Mouse (Mus musculus): Measurements from ENCODE around the gene Eid1. TPM values are rescaled to one million over a fixed set of nuclear protein-coding genes. Genes with fewer than 3 reads are reported as not detected.

Gene Eid1
- polyA plus RNA-seq, 1 experiment from 2014 or later, result 91.8 TPM

- Histone ChIP-seq H3K9me3 (ENCODE audit: low read length) (no peaks in the 10 kb centered on the region), H3K4me3 (ENCODE audit: low read length) (no peak overlapping the region), H3K4me1 (ENCODE audit: insufficient read depth, low read length) (no peaks in the 10 kb centered on the region), H3K36me3 (ENCODE audit: insufficient read depth, low read length) (no peaks in the 10 kb centered on the region), H3K4me2 (replicated peaks; ENCODE audit: low read depth, low read length) (no peak overlapping the region), H3K27me3 (ENCODE audit: insufficient read depth, low read length) (no peaks in the 10 kb centered on the region), H3K9ac (replicated peaks; ENCODE audit: low read length) (no peak overlapping the region), H3K27ac (ENCODE audit: low read length) (no peak overlapping the region)
- ATAC-seq (ENCODE audit: low FRiP score, low TSS enrichment), result no peak
- 81% methylated on average over 4 of the region's 4 CpGs for WGBS
These were observed 6.2 kb upstream of the Eid1 start for GRCm38 (mm10) chr2:125666668-125667067.

GRCm38 (mm10) chr2:125667184-125667583, 5.7 kb upstream of the Eid1 start:
- H3K27ac ChIP-seq (ENCODE audit: low read length), result no peak overlapping the region
- H3K36me3 ChIP-seq (ENCODE audit: insufficient read depth, low read length), result no peaks in the 10 kb centered on the region
- WGBS, result 56% methylated on average over 5 of the region's 5 CpGs
- ATAC-seq (ENCODE audit: low FRiP score, low TSS enrichment), result no peak
- no peaks in the 10 kb centered on the region for H3K9me3 ChIP-seq (ENCODE audit: low read length)
- H3K27me3 ChIP-seq (ENCODE audit: insufficient read depth, low read length), result no peaks in the 10 kb centered on the region
- H3K4me1 ChIP-seq (ENCODE audit: insufficient read depth, low read length), result no peaks in the 10 kb centered on the region
- H3K9ac ChIP-seq (replicated peaks; ENCODE audit: low read length), result no peak overlapping the region
- no peak overlapping the region for H3K4me3 ChIP-seq (ENCODE audit: low read length)
- no peak overlapping the region for H3K4me2 ChIP-seq (replicated peaks; ENCODE audit: low read depth, low read length)

GRCm38 (mm10) chr2:125667721-125668120, 5.2 kb upstream of the Eid1 start:
- Histone ChIP-seq H3K27ac (ENCODE audit: low read length) (no peak overlapping the region), H3K36me3 (ENCODE audit: insufficient read depth, low read length) (no peaks in the 10 kb centered on the region), H3K9ac (replicated peaks; ENCODE audit: low read length) (no peak overlapping the region), H3K4me3 (ENCODE audit: low read length) (no peak overlapping the region), H3K27me3 (ENCODE audit: insufficient read depth, low read length) (no peaks in the 10 kb centered on the region), H3K9me3 (ENCODE audit: low read length) (no peaks in the 10 kb centered on the region), H3K4me2 (replicated peaks; ENCODE audit: low read depth, low read length) (no peak overlapping the region), H3K4me1 (ENCODE audit: insufficient read depth, low read length) (no peaks in the 10 kb centered on the region)
- 85% methylated on average over 7 of the region's 7 CpGs for WGBS
- no peak for ATAC-seq (ENCODE audit: low FRiP score, low TSS enrichment)

GRCm38 (mm10) chr2:125670846-125671245, 2.0 kb upstream of the Eid1 start:
- H3K4me1 ChIP-seq (ENCODE audit: insufficient read depth, low read length), result peaks cover 7% of the 10 kb centered on the region
- H3K4me3 ChIP-seq (ENCODE audit: low read length), result no peak overlapping the region
- WGBS, result 55% methylated on average over 1 of the region's 1 CpGs
- H3K9ac ChIP-seq (replicated peaks; ENCODE audit: low read length), result no peak overlapping the region
- no peaks in the 10 kb centered on the region for H3K9me3 ChIP-seq (ENCODE audit: low read length)
- no peaks in the 10 kb centered on the region for H3K36me3 ChIP-seq (ENCODE audit: insufficient read depth, low read length)
- no peak overlapping the region for H3K4me2 ChIP-seq (replicated peaks; ENCODE audit: low read depth, low read length)
- ATAC-seq (ENCODE audit: low FRiP score, low TSS enrichment), result no peak
- H3K27ac ChIP-seq (ENCODE audit: low read length), result no peak overlapping the region
- H3K27me3 ChIP-seq (ENCODE audit: insufficient read depth, low read length), result no peaks in the 10 kb centered on the region

- Histone ChIP-seq H3K9ac (replicated peaks; ENCODE audit: low read length) (peak overlapping the region; percentile 95), H3K27ac (ENCODE audit: low read length) (no peak overlapping the region; the same call in 1 of the 2 replicates), H3K36me3 (ENCODE audit: insufficient read depth, low read length) (no peaks in the 10 kb centered on the region), H3K4me3 (ENCODE audit: low read length) (peak overlapping the region; percentile 89), H3K27me3 (ENCODE audit: insufficient read depth, low read length) (no peaks in the 10 kb centered on the region), H3K4me2 (replicated peaks; ENCODE audit: low read depth, low read length) (peak overlapping the region; percentile 87), H3K4me1 (ENCODE audit: insufficient read depth, low read length) (peaks cover 7% of the 10 kb centered on the region), H3K9me3 (ENCODE audit: low read length) (no peaks in the 10 kb centered on the region)
- 26% methylated on average over 8 of the region's 20 CpGs for WGBS
- peak; percentile 80 for ATAC-seq (ENCODE audit: low FRiP score, low TSS enrichment)
These were observed 333 bp upstream of the Eid1 start for GRCm38 (mm10) chr2:125672568-125672956.

GRCm38 (mm10) chr2:125681811-125682210, 8.9 kb downstream of the Eid1 start:
- Histone ChIP-seq H3K4me1 (ENCODE audit: insufficient read depth, low read length) (peaks cover 4% of the 10 kb centered on the region), H3K36me3 (ENCODE audit: insufficient read depth, low read length) (no peaks in the 10 kb centered on the region), H3K27me3 (ENCODE audit: insufficient read depth, low read length) (no peaks in the 10 kb centered on the region), H3K4me2 (replicated peaks; ENCODE audit: low read depth, low read length) (no peak overlapping the region), H3K9me3 (ENCODE audit: low read length) (no peaks in the 10 kb centered on the region), H3K27ac (ENCODE audit: low read length) (no peak overlapping the region), H3K9ac (replicated peaks; ENCODE audit: low read length) (no peak overlapping the region), H3K4me3 (ENCODE audit: low read length) (no peak overlapping the region)
- ATAC-seq (ENCODE audit: low FRiP score, low TSS enrichment), result no peak
- WGBS, result 77% methylated on average over 9 of the region's 9 CpGs

GRCm38 (mm10) chr2:125683895-125684294, 11.0 kb downstream of the Eid1 start:
- H3K4me3 ChIP-seq (ENCODE audit: low read length), result no peak overlapping the region
- peaks cover 4% of the 10 kb centered on the region for H3K4me1 ChIP-seq (ENCODE audit: insufficient read depth, low read length)
- 87% methylated on average over 7 of the region's 7 CpGs for WGBS
- no peak overlapping the region for H3K4me2 ChIP-seq (replicated peaks; ENCODE audit: low read depth, low read length)
- H3K9me3 ChIP-seq (ENCODE audit: low read length), result no peaks in the 10 kb centered on the region
- H3K9ac ChIP-seq (replicated peaks; ENCODE audit: low read length), result no peak overlapping the region
- no peak overlapping the region for H3K27ac ChIP-seq (ENCODE audit: low read length)
- H3K27me3 ChIP-seq (ENCODE audit: insufficient read depth, low read length), result no peaks in the 10 kb centered on the region
- ATAC-seq (ENCODE audit: low FRiP score, low TSS enrichment), result no peak
- H3K36me3 ChIP-seq (ENCODE audit: insufficient read depth, low read length), result no peaks in the 10 kb centered on the region

- no peaks in the 10 kb centered on the region for H3K27me3 ChIP-seq (ENCODE audit: insufficient read depth, low read length)
- H3K4me3 ChIP-seq (ENCODE audit: low read length), result no peak overlapping the region
- no peaks in the 10 kb centered on the region for H3K9me3 ChIP-seq (ENCODE audit: low read length)
- H3K9ac ChIP-seq (replicated peaks; ENCODE audit: low read length), result no peak overlapping the region
- no peaks in the 10 kb centered on the region for H3K36me3 ChIP-seq (ENCODE audit: insufficient read depth, low read length)
- 60% methylated on average over 10 of the region's 10 CpGs for WGBS
- ATAC-seq (ENCODE audit: low FRiP score, low TSS enrichment), result no peak
- H3K27ac ChIP-seq (ENCODE audit: low read length), result no peak overlapping the region
- peaks cover 4% of the 10 kb centered on the region for H3K4me1 ChIP-seq (ENCODE audit: insufficient read depth, low read length)
- H3K4me2 ChIP-seq (replicated peaks; ENCODE audit: low read depth, low read length), result no peak overlapping the region
These were observed 11.9 kb downstream of the Eid1 start for GRCm38 (mm10) chr2:125684559-125685440.

- Histone ChIP-seq H3K9ac (replicated peaks; ENCODE audit: low read length) (no peak overlapping the region), H3K4me2 (replicated peaks; ENCODE audit: low read depth, low read length) (no peak overlapping the region), H3K27ac (ENCODE audit: low read length) (no peak overlapping the region), H3K9me3 (ENCODE audit: low read length) (no peaks in the 10 kb centered on the region), H3K4me1 (ENCODE audit: insufficient read depth, low read length) (peaks cover 4% of the 10 kb centered on the region), H3K4me3 (ENCODE audit: low read length) (no peak overlapping the region), H3K36me3 (ENCODE audit: insufficient read depth, low read length) (no peaks in the 10 kb centered on the region), H3K27me3 (ENCODE audit: insufficient read depth, low read length) (no peaks in the 10 kb centered on the region)
- WGBS, result 72% methylated on average over 9 of the region's 9 CpGs
- no peak for ATAC-seq (ENCODE audit: low FRiP score, low TSS enrichment)
These were observed 12.7 kb downstream of the Eid1 start for GRCm38 (mm10) chr2:125685441-125686150.

- no peak overlapping the region for H3K9ac ChIP-seq (replicated peaks; ENCODE audit: low read length)
- H3K27ac ChIP-seq (ENCODE audit: low read length), result no peak overlapping the region
- H3K36me3 ChIP-seq (ENCODE audit: insufficient read depth, low read length), result no peaks in the 10 kb centered on the region
- H3K9me3 ChIP-seq (ENCODE audit: low read length), result no peaks in the 10 kb centered on the region
- H3K4me2 ChIP-seq (replicated peaks; ENCODE audit: low read depth, low read length), result no peak overlapping the region
- no peaks in the 10 kb centered on the region for H3K4me1 ChIP-seq (ENCODE audit: insufficient read depth, low read length)
- no peaks in the 10 kb centered on the region for H3K27me3 ChIP-seq (ENCODE audit: insufficient read depth, low read length)
- no peak for ATAC-seq (ENCODE audit: low FRiP score, low TSS enrichment)
- 55% methylated on average over 2 of the region's 2 CpGs for WGBS
- H3K4me3 ChIP-seq (ENCODE audit: low read length), result no peak overlapping the region
These were observed 19.1 kb downstream of the Eid1 start for GRCm38 (mm10) chr2:125692010-125692409.

Measured in kidney, embryonic 16.5 days (tissue).